ENCODE assay signal across 17 mouse cellular contexts in genomic region chr14:8191331-8191965, GRCm38 (mm10). TPM values are rescaled to one million over a fixed set of nuclear protein-coding genes. Genes with fewer than 3 reads are reported as not detected.
DNase-seq lines count a peak whose midpoint lies in the region; ATAC-seq and TF ChIP-seq lines count a peak whose summit lies in the region.
"Had no signal": no experiment of that assay in that cellular context is flagged by ENCODE, and none has a peak within 500 bp of the region (broad histone marks: within the 10 kb centered on the region; RNA-seq: fewer than 3 reads in every experiment).

No protein-coding gene starts in this region.

- WGBS in kidney, embryonic 15.5 days, result 34% methylated on average over 12 of the region's 12 CpGs
- WGBS in intestine, embryonic 15.5 days, result 66% methylated on average over 12 of the region's 12 CpGs
- 57% methylated on average over 12 of the region's 12 CpGs for WGBS in intestine, postnatal 0 days

- no peak overlapping the region for H3K4me2 ChIP-seq in kidney, embryonic 15.5 days
- H3K4me2 ChIP-seq in intestine, embryonic 15.5 days (replicated peaks), result no peak overlapping the region
- no peak overlapping the region for H3K4me2 ChIP-seq in intestine, postnatal 0 days (replicated peaks; ENCODE audit: low read depth)
- H3K4me2 ChIP-seq: forebrain, embryonic 15.5 days; hindbrain, embryonic 13.5 days had no signal

- no peaks in the 10 kb centered on the region for H3K36me3 ChIP-seq in kidney, embryonic 15.5 days
- H3K36me3 ChIP-seq in intestine, embryonic 15.5 days, result no peaks in the 10 kb centered on the region
- no peaks in the 10 kb centered on the region for H3K36me3 ChIP-seq in intestine, postnatal 0 days (ENCODE audit: control insufficient read depth, insufficient read depth)
- H3K36me3 ChIP-seq: forebrain, embryonic 15.5 days; hindbrain, embryonic 13.5 days had no signal

- intact Hi-C loops in heart, postnatal 10 days (cut with DNase I), result no loop called here

- no peaks in the 10 kb centered on the region; the same call in 1 of the 2 replicates for H3K4me1 ChIP-seq in kidney, embryonic 15.5 days
- H3K4me1 ChIP-seq in intestine, embryonic 15.5 days (replicated peaks), result no peaks in the 10 kb centered on the region
- 0 out of 2 replicates have a peak, but pooled peaks cover 3% of the 10 kb centered on the region for H3K4me1 ChIP-seq in intestine, postnatal 0 days (replicated peaks; ENCODE audit: control insufficient read depth, insufficient read depth, low read length)
- H3K4me1 ChIP-seq: hindbrain, embryonic 13.5 days had no signal

- no peak overlapping the region for H3K4me3 ChIP-seq in kidney, embryonic 15.5 days (replicated peaks)
- H3K4me3 ChIP-seq in intestine, embryonic 15.5 days (replicated peaks), result no peak overlapping the region
- H3K4me3 ChIP-seq in intestine, postnatal 0 days (ENCODE audit: low read depth, low read length), result no peak overlapping the region
- H3K4me3 ChIP-seq: forebrain, embryonic 15.5 days; hindbrain, embryonic 13.5 days had no signal

- no peak overlapping the region for H3K27ac ChIP-seq in kidney, embryonic 15.5 days
- no peak overlapping the region for H3K27ac ChIP-seq in intestine, embryonic 15.5 days
- no peak overlapping the region for H3K27ac ChIP-seq in intestine, postnatal 0 days (ENCODE audit: low read depth, low read length)
- H3K27ac ChIP-seq: forebrain, embryonic 15.5 days; hindbrain, embryonic 13.5 days; hindbrain, postnatal 0 days had no signal

- ATAC-seq in kidney, embryonic 15.5 days (replicated peaks; ENCODE audit: low FRiP score), result peak; percentile 48; the same call in 1 of the 2 replicates
- peak; percentile 45; the same call in 1 of the 2 replicates for ATAC-seq in intestine, embryonic 15.5 days
- 0 out of 2 replicates have a peak, but pooled peaks have one; percentile 22 for ATAC-seq in intestine, postnatal 0 days
- ATAC-seq: forebrain, embryonic 15.5 days; hindbrain, postnatal 0 days had no signal

- H3K9ac ChIP-seq in kidney, embryonic 15.5 days, result no peak overlapping the region
- H3K9ac ChIP-seq in intestine, embryonic 15.5 days, result no peak overlapping the region
- H3K9ac ChIP-seq in intestine, postnatal 0 days (ENCODE audit: low read depth, low read length), result no peak overlapping the region
- H3K9ac ChIP-seq: forebrain, embryonic 15.5 days; hindbrain, embryonic 13.5 days had no signal

- DNase-seq in heart, adult 11 months, result peak; percentile 75
- no peak for DNase-seq in heart, postnatal 10 days
- DNase-seq in kidney, adult 11 months, result no peak
- no peak for DNase-seq in layer of hippocampus, adult 18-20 months (ENCODE audit: low spot score in 2 of 2)
- DNase-seq: adrenal gland, adult 2 months; adrenal gland, postnatal 25 days; cerebellum, adult 18-20 months; cerebellum, postnatal 10 days; gastrocnemius, postnatal 14 days; heart, postnatal 14 days had no signal

- H3K27me3 ChIP-seq in kidney, embryonic 15.5 days, result no peaks in the 10 kb centered on the region
- no peaks in the 10 kb centered on the region for H3K27me3 ChIP-seq in intestine, embryonic 15.5 days (replicated peaks)
- H3K27me3 ChIP-seq in intestine, postnatal 0 days (replicated peaks; ENCODE audit: control insufficient read depth, insufficient read depth, low read length), result no peaks in the 10 kb centered on the region
- H3K27me3 ChIP-seq: CH12.LX; forebrain, embryonic 15.5 days; hindbrain, embryonic 13.5 days had no signal

- no peaks in the 10 kb centered on the region for H3K9me3 ChIP-seq in kidney, embryonic 15.5 days (replicated peaks)
- no peaks in the 10 kb centered on the region for H3K9me3 ChIP-seq in intestine, embryonic 15.5 days
- H3K9me3 ChIP-seq in intestine, postnatal 0 days (ENCODE audit: control insufficient read depth), result no peaks in the 10 kb centered on the region
- H3K9me3 ChIP-seq: forebrain, embryonic 15.5 days; hindbrain, embryonic 13.5 days had no signal

- TF ChIP-seq CTCF in intestine, postnatal 0 days (IDR thresholded peaks at IDR 0.05; ENCODE audit: low read depth), result no peak

RNA-seq across cellular contexts. Expression of gene Pdhb, which starts 18.6 kb away (rescaled TPM):
- 100 to 1,000 TPM; 756 to 778 TPM for total RNA-seq in heart, postnatal 10 days (2021)
- polyA plus RNA-seq in kidney, embryonic 15.5 days (2015; fragmentation: Nextera tagmentation; extraction: Ambion mirVana), result 235 and 241 TPM in 2 replicates
- 197 and 198 TPM in 2 replicates for polyA plus RNA-seq in intestine, embryonic 15.5 days (2015; fragmentation: Nextera tagmentation; extraction: Ambion mirVana)
- 140 and 149 TPM in 2 replicates for polyA plus RNA-seq in intestine, postnatal 0 days (2015; fragmentation: Nextera tagmentation; extraction: Ambion mirVana)
- 100 to 1,000 TPM; 169 to 171 TPM for total RNA-seq in layer of hippocampus, adult 18-20 months (2021)

RNA-seq across cellular contexts. Expression of gene Kctd6, which starts 22.5 kb away (rescaled TPM):
- 10 to 100 TPM; 11.8 to 14.8 TPM for total RNA-seq in heart, postnatal 10 days (2021)
- polyA plus RNA-seq in kidney, embryonic 15.5 days (2015; fragmentation: Nextera tagmentation; extraction: Ambion mirVana), result 9.0 and 9.3 TPM in 2 replicates
- polyA plus RNA-seq in intestine, embryonic 15.5 days (2015; fragmentation: Nextera tagmentation; extraction: Ambion mirVana), result 11.2 and 12.4 TPM in 2 replicates
- polyA plus RNA-seq in intestine, postnatal 0 days (2015; fragmentation: Nextera tagmentation; extraction: Ambion mirVana), result 18.8 and 19.5 TPM in 2 replicates
- 10 to 100 TPM; 69.7 to 74.9 TPM for total RNA-seq in layer of hippocampus, adult 18-20 months (2021)
